Mouse (Mus musculus): ENCODE measurements around the gene Calm2.
A peak's percentile ranks its signal among the peaks of the same experiment; 100 is the strongest.

Calm2 gene

DNA sequence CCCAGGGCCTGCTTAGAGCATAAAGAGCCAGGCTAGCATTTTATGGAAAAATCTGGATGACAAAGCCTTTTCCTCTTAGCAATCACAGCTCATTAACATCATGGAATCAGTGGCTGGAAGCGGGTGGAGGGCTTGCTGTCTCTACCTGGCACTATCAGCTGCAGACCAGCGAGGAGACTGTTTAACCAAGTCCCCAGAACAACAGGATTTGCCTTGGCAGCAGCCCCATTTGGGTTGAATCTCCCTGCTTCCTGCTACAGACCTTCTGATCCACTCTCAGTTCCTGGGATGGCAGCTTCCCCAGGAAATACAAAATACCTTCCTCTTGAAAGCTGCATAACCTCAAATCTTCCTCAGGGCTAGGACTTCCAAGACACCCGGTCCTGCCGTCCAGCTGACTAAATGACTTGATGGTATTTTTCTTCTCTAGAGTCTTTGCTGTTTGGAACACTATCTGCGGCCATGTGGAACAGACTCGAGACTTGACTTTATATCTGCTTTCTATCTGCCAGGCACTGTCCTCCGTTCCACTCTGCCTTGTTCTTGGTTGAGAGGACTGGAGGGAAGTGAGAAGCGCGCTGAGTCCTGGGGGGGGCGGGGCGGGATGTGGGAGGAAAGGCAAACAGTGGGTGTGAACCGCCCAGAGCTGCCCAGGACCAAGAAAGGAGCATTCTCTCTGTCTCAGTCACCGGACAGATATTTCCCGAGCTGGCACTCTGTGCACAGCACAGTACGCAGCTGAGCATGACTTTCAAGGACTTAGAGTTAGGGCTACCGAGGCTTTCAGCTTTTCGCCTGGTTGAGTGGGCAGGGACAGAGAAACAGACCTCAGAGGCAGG is 12.4 kb upstream of the Calm2 start:
- peak; percentile 42 for DNase-seq (ENCODE audit: extremely low spot score)

- no peak for DNase-seq (ENCODE audit: extremely low spot score)
Measured at GRCm38 (mm10) chr17:87457961-87458360, 11.2 kb upstream of the Calm2 start.

DNA sequence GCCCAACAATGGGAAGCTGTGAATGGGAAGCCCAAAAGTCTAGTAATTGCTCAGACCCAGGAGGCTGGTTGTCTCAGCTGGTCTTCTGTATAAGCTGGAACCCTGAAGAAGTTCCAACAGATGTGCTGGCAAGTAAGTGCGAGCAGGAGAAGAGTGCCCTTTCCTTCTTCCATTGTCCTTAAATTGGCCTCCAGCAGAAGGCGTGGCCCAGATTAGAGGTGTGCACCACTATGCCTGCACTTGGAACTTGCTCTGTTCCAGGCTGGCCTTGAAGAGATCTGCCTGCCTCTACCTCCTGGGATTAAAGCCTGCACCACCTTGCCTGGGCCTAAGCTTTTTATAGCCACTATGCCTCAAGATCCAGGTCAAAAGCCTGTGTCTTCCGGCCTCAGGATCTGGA is 7.4 kb upstream of the Calm2 start:
- DNase-seq (ENCODE audit: extremely low spot score), result no peak

- no peak for DNase-seq (ENCODE audit: extremely low spot score)
Measured at GRCm38 (mm10) chr17:87453336-87453735, 6.6 kb upstream of the Calm2 start.

- DNase-seq (ENCODE audit: extremely low spot score), result no peak
Measured at GRCm38 (mm10) chr17:87448881-87449280, 2.1 kb upstream of the Calm2 start.

GRCm38 (mm10) chr17:87448339-87448738 is 1.6 kb upstream of the Calm2 start:
- DNase-seq (ENCODE audit: extremely low spot score), result no peak

GRCm38 (mm10) chr17:87447612-87448200 is 971 bp upstream of the Calm2 start:
- DNase-seq (ENCODE audit: extremely low spot score), result no peak

DNA sequence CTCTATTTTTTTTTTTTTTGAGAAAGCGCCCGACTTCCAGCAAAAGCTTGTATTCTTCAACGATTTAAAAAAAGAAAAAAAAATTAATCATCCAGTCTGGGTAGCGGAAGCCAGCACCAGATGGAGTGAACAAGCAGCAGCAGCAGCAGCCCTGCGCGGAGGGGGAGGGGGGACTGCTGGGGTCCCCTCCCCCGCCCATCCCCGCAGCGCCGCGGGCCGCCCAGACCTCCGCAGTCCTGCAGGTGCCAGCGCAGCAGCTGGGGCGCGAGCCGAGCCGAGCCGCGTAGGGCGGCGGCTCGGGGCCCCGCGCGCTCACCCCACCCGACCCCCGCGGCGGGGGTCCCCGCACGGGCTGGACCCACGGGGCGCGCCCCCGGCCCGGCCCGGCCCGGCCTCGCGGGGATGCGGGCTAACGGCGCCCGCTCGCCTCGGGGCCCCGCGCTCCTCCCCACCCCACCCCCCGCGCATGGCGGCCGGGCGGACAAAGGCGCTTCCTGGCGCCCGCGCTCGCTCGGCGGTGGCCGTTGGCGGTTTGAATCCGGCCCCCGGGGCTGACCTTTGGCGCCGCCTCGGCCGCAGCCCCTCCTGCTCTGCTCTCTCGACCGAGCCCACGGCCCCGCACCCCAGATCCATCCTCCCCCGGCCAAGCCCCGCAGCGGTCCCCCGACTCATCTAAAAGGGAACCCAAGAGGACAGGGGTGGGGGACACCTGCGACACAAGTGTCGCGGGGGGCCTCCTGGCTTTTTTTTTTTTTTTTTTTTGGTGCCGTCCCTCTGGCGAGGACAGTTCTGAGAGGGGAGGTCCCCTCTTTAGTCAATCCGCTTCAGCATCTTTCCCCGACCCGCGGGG is 593 bp downstream of the Calm2 start:
- peak; percentile 74 for DNase-seq (ENCODE audit: extremely low spot score)

DNA sequence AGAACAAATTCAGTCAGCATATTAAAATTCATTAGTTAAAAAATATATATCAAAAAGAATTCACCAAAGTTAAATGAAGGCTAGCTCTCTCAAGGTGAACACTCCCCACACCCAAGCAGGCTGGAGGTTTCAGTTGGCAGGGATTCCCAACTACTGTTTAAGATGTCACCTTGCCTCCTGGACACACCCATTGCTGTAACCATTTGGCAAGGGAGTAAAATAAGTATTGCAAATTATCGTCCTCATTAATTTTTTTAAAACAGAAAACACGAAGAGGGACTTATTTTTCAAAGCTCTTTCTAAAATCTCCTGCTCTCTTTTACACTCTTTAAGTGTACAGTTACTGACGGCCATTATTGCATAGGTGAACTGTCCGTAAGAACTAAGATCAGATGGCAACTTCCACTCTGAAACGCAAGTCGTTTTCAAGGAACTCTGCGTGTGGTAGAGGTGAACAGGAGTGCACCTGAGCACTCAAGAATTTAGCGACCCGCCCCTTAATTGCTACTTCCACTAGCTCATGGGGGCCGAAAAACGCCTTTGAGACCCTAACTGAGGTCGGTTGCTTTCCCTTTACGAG is 1.3 kb downstream of the Calm2 start:
- DNase-seq (ENCODE audit: extremely low spot score), result no peak

- no peak for DNase-seq (ENCODE audit: extremely low spot score)
Measured at GRCm38 (mm10) chr17:87444763-87445162, 2.0 kb downstream of the Calm2 start.

- DNase-seq (ENCODE audit: extremely low spot score), result no peak
Measured at GRCm38 (mm10) chr17:87441537-87441936, 5.2 kb downstream of the Calm2 start.

DNA sequence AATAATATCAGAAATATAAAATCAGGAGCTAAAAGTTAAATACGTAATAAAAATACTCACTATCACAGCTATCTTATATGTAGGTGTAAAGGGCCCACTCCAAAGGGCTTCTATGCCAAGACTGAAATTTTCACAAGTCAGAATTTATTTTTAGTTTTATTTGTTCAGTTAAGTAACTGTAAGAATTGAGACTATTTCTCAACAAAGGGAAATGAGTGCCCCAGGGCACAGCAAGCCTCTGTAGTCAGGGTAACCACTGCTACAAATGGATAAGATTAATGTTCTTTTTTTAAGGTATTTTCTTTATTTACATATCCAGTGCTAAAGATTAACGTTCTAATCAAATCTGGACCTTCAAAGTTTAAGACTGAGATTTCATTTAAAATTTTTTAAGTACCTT is 7.3 kb downstream of the Calm2 start:
- no peak for DNase-seq (ENCODE audit: extremely low spot score)

DNA sequence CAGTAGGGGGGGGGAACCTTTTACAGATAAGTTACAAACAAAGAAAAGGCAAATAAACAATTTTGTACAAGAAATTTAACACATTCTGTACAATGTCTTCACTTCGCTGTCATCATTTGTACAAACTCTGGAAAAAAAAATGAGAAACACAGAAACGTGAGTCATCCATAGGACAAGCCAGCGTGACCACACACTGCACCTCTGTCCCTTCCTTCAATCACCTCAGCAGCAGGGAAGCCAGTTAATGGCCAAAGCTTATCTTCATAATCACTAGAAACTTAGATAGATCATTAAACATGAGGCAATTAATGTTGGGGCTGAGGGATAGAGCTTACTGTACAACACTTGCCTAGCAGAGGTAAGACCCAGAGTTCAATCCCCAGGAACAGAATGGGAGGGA is 12.8 kb downstream of the Calm2 start:
- no peak for DNase-seq (ENCODE audit: extremely low spot score)

DNA sequence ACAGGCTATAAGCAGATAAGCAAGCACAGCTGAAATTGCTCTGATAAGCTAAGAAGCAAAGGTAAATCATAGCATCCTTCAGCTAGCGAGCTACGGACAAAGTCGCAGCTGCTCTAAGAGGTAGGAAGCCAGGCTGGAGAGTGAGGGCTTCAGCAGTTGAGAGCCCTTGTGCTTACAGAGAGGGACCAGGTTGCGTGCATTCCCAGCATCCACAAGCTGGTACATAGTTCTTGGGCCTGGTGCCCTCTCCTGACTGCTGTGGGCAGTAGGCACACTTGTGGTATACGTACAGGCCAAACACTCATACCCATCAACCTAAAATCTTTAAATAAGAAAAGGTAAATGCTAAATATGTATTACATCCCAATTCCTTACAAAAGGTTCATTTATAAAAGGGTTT is 14.0 kb downstream of the Calm2 start:
- DNase-seq (ENCODE audit: extremely low spot score), result no peak

DNA sequence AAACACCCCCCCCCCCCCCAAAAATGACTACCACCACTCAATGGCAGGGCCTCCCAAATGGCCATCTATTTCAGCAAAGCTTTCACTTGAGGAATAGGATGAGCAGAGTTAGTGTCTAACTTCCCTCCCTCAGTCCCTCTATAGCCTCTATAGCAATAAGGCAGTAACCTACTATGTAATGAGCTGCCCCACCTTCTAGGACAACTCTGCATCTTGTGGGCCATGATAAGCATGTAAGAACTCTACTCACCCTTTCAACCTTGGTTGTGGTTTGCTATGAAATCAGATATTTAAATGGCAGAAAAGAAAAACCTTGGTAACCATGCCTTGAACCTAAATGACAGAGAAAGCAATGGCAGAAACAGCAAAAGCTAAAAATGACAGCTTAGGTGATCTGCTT is 14.4 kb downstream of the Calm2 start:
- no peak for DNase-seq (ENCODE audit: extremely low spot score)

GRCm38 (mm10) chr17:87429431-87429830 is 17.3 kb downstream of the Calm2 start:
- no peak for DNase-seq (ENCODE audit: extremely low spot score)

- no peak for DNase-seq (ENCODE audit: extremely low spot score)
Measured at GRCm38 (mm10) chr17:87427511-87427910, 19.2 kb downstream of the Calm2 start, which contains the start of gene Stpg4. Gene Stpg4, minus strand, starts transcription at chr17:87427741.

DNA sequence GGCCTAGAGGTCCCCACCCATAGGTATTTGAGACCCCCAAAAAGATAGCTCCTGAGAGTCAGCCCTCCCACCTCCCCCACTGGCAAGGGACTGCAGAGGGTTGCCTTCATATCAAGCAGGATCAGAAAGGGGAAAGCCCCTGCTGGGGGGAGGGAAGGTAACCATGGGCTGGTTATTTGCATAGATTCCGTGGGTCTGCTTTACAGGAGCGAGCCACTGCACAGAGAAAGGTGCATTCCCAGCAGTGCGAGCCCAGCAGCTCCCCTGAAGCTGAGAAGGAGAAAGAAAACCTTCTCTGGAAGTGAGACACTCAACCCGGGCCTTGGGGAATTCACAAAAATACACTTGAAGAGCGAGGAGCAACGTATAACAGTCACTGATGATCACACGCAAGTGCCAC is 28.7 kb downstream of the Calm2 start:
- no peak for DNase-seq (ENCODE audit: extremely low spot score)

GRCm38 (mm10) chr17:87406646-87407045 is 40.1 kb downstream of the Calm2 start:
- DNase-seq (ENCODE audit: extremely low spot score), result no peak

DNA sequence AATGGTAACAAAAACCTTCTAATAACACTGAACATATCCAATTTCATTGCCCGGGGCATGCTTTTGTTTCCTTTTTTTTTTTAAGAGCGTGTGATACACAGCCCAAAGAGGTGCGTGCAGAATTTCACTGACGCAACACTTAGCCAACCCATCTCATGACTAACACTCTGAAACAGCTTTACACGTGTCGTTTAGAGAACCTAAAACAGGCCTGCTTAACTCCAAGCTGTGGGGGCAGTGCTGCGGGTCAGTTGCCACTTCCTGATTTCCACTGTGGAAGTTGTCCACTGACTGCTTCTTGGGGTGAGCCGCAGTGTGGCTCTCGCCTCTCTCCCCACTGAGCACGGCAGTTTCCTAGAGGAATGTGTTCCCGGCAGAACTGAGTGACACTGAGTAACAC is 41.2 kb downstream of the Calm2 start:
- no peak for DNase-seq (ENCODE audit: extremely low spot score)

DNA sequence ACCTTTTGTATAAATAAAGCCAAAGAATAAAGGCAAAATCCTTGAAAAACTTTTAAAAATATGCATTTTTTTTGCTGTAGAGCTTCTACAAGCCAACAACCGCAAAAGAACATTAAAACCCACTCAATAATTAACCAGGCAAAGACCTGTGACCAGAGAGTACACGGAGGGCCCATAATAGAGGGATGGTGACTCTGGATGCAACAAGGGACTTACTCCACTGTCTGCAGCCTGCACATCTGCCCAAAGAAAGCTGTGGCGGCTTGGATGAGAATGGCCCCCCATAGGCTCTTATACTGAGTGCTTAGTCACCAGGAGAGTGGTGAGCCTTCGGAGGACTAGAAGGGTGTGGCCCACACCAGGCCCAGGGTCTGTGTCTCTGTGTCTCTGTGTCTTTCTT is 43.3 kb downstream of the Calm2 start:
- no peak for DNase-seq (ENCODE audit: extremely low spot score)

- DNase-seq (ENCODE audit: extremely low spot score), result no peak
Measured at GRCm38 (mm10) chr17:87402444-87402843, 44.3 kb downstream of the Calm2 start.
